Mouse (Mus musculus) hindbrain, embryonic 13.5 days (tissue): ENCODE results near the gene Lyl1. TPM values are rescaled to one million over a fixed set of nuclear protein-coding genes. Genes with fewer than 3 reads are reported as not detected.
A peak's percentile ranks its signal among the peaks of the same experiment; 100 is the strongest.

Experiments
- ATAC-seq: fragments of 200-750 bp; cut with Nextera tagmentation; 2 replicates; pipeline ENCODE4 v1.8.0; 2017; ENCODE audit warnings: moderate TSS enrichment; ENCODE audit not compliant: low FRiP score
- H3K27ac ChIP-seq: fragments of 300-500 bp; sonication (generic); 2 replicates; pipeline ENCODE4 v1.5.1; 2015; ENCODE audit warnings: inconsistent platforms, mild to moderate bottlenecking, moderate library complexity
- H3K27me3 ChIP-seq: fragments of 300-500 bp; sonication (generic); 2 replicates; pipeline ENCODE4 v1.6.1; 2015; ENCODE audit warnings: mild to moderate bottlenecking, inconsistent platforms
- H3K36me3 ChIP-seq: fragments of 300-500 bp; sonication (generic); 2 replicates; pipeline ENCODE4 v1.6.1; 2015; ENCODE audit warnings: mild to moderate bottlenecking, inconsistent platforms
- H3K4me1 ChIP-seq: fragments of 300-500 bp; sonication (generic); replicated peaks from 2 replicates; pipeline ENCODE4 v1.6.1; 2015; ENCODE audit warnings: inconsistent platforms
- H3K4me2 ChIP-seq: fragments of 300-500 bp; sonication (generic); 2 replicates; pipeline ENCODE4 v1.6.1; 2015; ENCODE audit warnings: inconsistent platforms, mild to moderate bottlenecking, moderate library complexity
- H3K4me3 ChIP-seq: fragments of 300-500 bp; sonication (generic); 2 replicates; pipeline ENCODE4 v1.5.1; 2015; ENCODE audit warnings: mild to moderate bottlenecking, inconsistent platforms
- H3K9ac ChIP-seq: fragments of 300-500 bp; sonication (generic); 2 replicates; pipeline ENCODE4 v1.6.1; 2015; ENCODE audit warnings: mild to moderate bottlenecking, inconsistent platforms
- H3K9me3 ChIP-seq: fragments of 300-500 bp; sonication (generic); 2 replicates; pipeline ENCODE4 v1.6.1; 2016; ENCODE audit warnings: inconsistent platforms
- WGBS: fragments of 180-500 bp; shearing (Covaris S2); methylation state at CpG from one replicate; pipeline ENCODE4 v1.1.7; 2015; 5-methylcytosine and 5-hydroxymethylcytosine counted together
- polyA plus RNA-seq: library from polyadenylated mRNA; unstranded; fragments of >200 nt; fragmentation: Nextera tagmentation; extraction: Ambion mirVana; gene quantifications from 2 replicates; pipeline ENCODE4 v1.2.1, GENCODE M21; 2015

Gene Lyl1
- polyA plus RNA-seq, 1 experiment from 2014 or later, result 4.2 TPM

DNA sequence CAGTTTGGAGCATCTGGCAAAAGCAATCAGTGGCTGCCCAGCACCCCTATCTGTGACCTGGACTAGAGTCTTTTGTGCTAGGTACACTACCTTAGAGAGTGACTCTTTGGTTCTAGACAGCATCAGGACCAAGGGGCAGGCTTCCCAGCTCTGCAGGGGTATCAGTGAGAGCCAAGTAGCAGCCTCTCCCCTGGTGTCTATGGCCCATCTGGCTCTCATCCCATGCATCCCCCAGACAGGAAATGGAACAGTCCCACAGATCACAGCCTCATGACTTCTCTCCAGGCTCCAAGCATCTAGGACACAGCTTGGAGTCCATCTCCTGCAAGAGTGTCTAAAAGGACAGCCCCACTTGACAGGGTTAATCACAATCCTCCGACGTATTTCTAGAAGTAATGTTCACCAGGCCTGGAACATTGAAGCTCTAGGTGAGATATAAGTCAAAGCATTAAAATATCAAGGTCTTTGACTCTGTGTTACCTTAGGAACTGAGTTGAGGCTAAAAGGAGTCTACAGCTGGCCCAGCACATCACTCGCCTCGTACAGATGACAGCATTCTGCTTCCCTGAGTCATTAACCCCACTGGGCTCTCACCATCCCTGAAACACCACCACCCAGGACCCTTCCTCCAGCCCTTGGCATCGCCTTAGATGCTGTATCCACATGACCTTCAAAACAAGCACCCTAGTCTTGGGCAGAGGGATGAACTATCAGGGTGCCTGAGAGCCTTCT lies 17.9 kb downstream of the Lyl1 start:
- H3K27me3 ChIP-seq, result peaks cover 81% of the 10 kb centered on the region
- peaks cover 20% of the 10 kb centered on the region; the same call in 1 of the 2 replicates for H3K36me3 ChIP-seq
- no peak overlapping the region for H3K9ac ChIP-seq
- H3K27ac ChIP-seq, result no peak overlapping the region
- ATAC-seq, result no peak
- H3K4me3 ChIP-seq, result no peak overlapping the region
- H3K9me3 ChIP-seq, result no peaks in the 10 kb centered on the region
- peaks cover 39% of the 10 kb centered on the region for H3K4me1 ChIP-seq
- no peak overlapping the region for H3K4me2 ChIP-seq
- 82% methylated on average over 5 of the region's 5 CpGs for WGBS

DNA sequence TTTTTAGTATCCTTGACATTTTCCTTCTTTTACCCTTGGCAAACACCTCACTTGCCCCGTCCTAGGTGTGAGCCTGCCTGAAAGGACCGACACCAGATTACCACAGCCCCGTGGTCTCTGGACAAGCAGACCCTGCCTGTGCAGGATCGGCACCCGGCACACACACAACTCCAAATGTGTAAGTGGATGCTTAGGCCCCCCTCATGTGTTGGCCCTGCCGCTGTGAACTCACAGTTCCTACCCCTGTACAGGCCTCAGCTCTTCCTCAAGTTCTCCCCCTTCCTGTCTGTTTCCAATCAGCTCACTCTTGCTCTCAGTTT lies 21.2 kb downstream of the Lyl1 start:
- no peak overlapping the region for H3K4me2 ChIP-seq
- 0 out of 2 replicates have a peak overlapping the region, but pooled peaks have one; percentile 19 for H3K9ac ChIP-seq

DNA sequence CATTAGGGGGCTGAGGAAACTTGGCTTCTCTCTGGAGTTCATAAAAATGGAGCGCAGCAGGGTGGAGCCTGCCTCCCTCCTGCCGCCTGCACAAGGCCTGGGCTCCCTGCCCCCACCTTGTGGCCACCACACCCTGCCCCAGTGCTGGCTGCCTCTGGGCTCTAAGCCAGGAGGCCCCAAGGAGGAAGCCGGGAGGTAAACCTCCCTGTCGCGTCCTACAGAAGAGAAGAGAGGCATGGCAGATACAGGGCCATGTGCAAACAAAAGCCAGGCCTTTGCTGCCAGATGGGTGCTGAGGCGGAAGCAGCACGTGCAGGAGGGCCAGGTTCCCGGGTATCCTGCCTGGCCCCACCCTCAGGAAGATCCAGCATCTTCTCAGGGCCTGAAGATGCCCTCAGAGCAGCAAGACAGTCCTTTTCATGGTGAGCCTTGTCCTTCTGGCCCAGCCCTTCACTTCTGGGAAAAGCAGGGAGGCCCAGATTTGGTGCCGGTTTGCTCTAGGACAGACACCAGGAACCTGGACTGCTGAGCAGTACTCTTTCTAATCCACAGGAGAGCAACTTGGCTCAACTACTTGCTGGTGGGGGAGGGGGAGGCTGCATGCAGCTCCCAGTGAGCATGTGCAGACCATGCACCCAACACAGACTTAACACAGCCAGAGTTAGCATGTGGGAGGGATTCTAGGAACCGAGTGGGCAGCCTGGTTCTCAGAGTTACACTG lies 21.8 kb downstream of the Lyl1 start, which contains the start of gene G430095P16Rik:
TSS of gene G430095P16Rik (plus strand) at position 158 of the 721 bp plus-strand sequence.
- H3K27me3 ChIP-seq, result peaks cover 66% of the 10 kb centered on the region
- WGBS, result 13% methylated on average over 10 of the region's 10 CpGs
- peak; percentile 83 for ATAC-seq
- H3K4me1 ChIP-seq, result peaks cover 57% of the 10 kb centered on the region
- no peak within 1 kb of the TSS for H3K4me3 ChIP-seq
- H3K4me2 ChIP-seq, result peak within 1 kb of the TSS; percentile 26
- H3K27ac ChIP-seq, result peak within 1 kb of the TSS; percentile 89
- H3K9ac ChIP-seq, result peak within 1 kb of the TSS; percentile 63
- H3K36me3 ChIP-seq, result peaks cover 32% of the 10 kb centered on the region
- H3K9me3 ChIP-seq, result no peaks in the 10 kb centered on the region

More for the DNA sequence above, 21.2 kb downstream of the Lyl1 start:
- 61% methylated on average over 6 of the region's 6 CpGs for WGBS
- H3K4me3 ChIP-seq, result no peak overlapping the region
- H3K27ac ChIP-seq, result peak overlapping the region; percentile 89
- H3K9me3 ChIP-seq, result no peaks in the 10 kb centered on the region
- peaks cover 32% of the 10 kb centered on the region for H3K36me3 ChIP-seq
- H3K27me3 ChIP-seq, result peaks cover 71% of the 10 kb centered on the region
- peak; percentile 8; the same call in 1 of the 2 replicates for ATAC-seq
- peaks cover 54% of the 10 kb centered on the region for H3K4me1 ChIP-seq

DNA sequence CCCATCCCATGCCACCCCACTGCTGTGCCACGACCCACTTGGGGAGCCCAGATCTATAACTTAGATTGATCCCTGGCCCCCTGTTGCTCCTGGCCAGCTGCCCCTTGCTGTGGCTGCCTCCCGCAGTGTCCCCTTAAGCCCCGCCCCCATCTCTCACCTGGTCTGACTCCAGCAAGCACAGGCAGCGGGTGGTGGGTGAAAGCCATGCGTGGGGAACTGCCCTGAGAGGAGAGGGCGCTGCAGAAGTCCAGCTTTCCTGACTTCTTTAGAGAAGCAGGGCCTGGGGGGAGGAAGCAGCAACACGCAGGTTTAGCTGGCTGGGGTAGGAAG lies 22.3 kb downstream of the Lyl1 start:
- H3K36me3 ChIP-seq, result peaks cover 32% of the 10 kb centered on the region
- no peak overlapping the region for H3K4me3 ChIP-seq
- 24% methylated on average over 7 of the region's 7 CpGs for WGBS
- H3K27ac ChIP-seq, result peak overlapping the region; percentile 89
- peak overlapping the region; percentile 26; the same call in 1 of the 2 replicates for H3K4me2 ChIP-seq
- ATAC-seq, result no peak
- H3K9me3 ChIP-seq, result no peaks in the 10 kb centered on the region
- H3K9ac ChIP-seq, result peak overlapping the region; percentile 63
- peaks cover 62% of the 10 kb centered on the region for H3K4me1 ChIP-seq
- H3K27me3 ChIP-seq, result peaks cover 64% of the 10 kb centered on the region

- peak overlapping the region; percentile 89 for H3K27ac ChIP-seq
- H3K36me3 ChIP-seq, result peaks cover 26% of the 10 kb centered on the region
- peaks cover 54% of the 10 kb centered on the region for H3K27me3 ChIP-seq
- no peak overlapping the region for H3K4me3 ChIP-seq
- H3K9me3 ChIP-seq, result no peaks in the 10 kb centered on the region
- ATAC-seq, result no peak
- H3K4me1 ChIP-seq, result peaks cover 73% of the 10 kb centered on the region
- WGBS, result 42% methylated on average over 9 of the region's 9 CpGs
- H3K4me2 ChIP-seq, result no peak overlapping the region
- H3K9ac ChIP-seq, result peak overlapping the region; percentile 55; the same call in 1 of the 2 replicates
Observed at GRCm38 (mm10) chr8:84724683-84725082, 23.4 kb downstream of the Lyl1 start.

- peaks cover 52% of the 10 kb centered on the region for H3K27me3 ChIP-seq
- peaks cover 77% of the 10 kb centered on the region for H3K4me1 ChIP-seq
- H3K36me3 ChIP-seq, result peaks cover 19% of the 10 kb centered on the region
- H3K4me3 ChIP-seq, result no peak overlapping the region
- 68% methylated on average over 10 of the region's 10 CpGs for WGBS
- H3K9me3 ChIP-seq, result no peaks in the 10 kb centered on the region
- peak overlapping the region; percentile 55; the same call in 1 of the 2 replicates for H3K9ac ChIP-seq
- ATAC-seq, result no peak
- peak overlapping the region; percentile 89 for H3K27ac ChIP-seq
- no peak overlapping the region for H3K4me2 ChIP-seq
Observed at GRCm38 (mm10) chr8:84725246-84725940, 24.1 kb downstream of the Lyl1 start.

DNA sequence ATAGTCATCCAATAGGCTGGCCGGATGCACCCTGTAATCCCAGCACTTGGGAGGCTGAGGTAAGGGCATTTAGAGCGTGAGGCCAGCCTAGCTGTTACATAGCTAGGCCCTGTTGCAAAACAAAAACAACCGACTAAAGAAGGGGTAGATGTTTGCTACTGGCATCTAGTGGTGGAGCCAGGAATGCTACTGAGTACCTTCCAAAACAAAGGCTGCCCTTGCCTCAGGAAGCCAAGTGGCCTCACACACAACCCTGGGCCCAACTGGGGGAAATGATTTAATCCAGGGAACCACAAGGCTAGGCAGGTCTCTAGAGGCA lies 24.6 kb downstream of the Lyl1 start:
- no peak overlapping the region for H3K9ac ChIP-seq

GRCm38 (mm10) chr8:84728474-84728873 lies 27.2 kb downstream of the Lyl1 start:
- H3K9ac ChIP-seq, result no peak overlapping the region
- 48% methylated on average over 3 of the region's 3 CpGs for WGBS
- H3K4me1 ChIP-seq, result peaks cover 95% of the 10 kb centered on the region
- H3K4me3 ChIP-seq, result no peak overlapping the region
- 0 out of 2 replicates have a peak overlapping the region, but pooled peaks have one; percentile 1 for H3K4me2 ChIP-seq
- peaks cover 12% of the 10 kb centered on the region; the same call in 1 of the 2 replicates for H3K36me3 ChIP-seq
- peak; percentile 68 for ATAC-seq
- peak overlapping the region; percentile 90 for H3K27ac ChIP-seq
- peaks cover 47% of the 10 kb centered on the region for H3K27me3 ChIP-seq
- no peaks in the 10 kb centered on the region for H3K9me3 ChIP-seq

More for the DNA sequence above, 24.6 kb downstream of the Lyl1 start:
- Histone ChIP-seq H3K27me3 (peaks cover 48% of the 10 kb centered on the region), H3K27ac (peak overlapping the region; percentile 89), H3K36me3 (peaks cover 18% of the 10 kb centered on the region), H3K4me2 (no peak overlapping the region), H3K9me3 (no peaks in the 10 kb centered on the region), H3K4me1 (peaks cover 82% of the 10 kb centered on the region), H3K4me3 (no peak overlapping the region)
- ATAC-seq, result no peak
- WGBS, result 24% methylated on average over 3 of the region's 3 CpGs

GRCm38 (mm10) chr8:84729921-84730362 lies 28.7 kb downstream of the Lyl1 start:
- H3K27me3 ChIP-seq, result peaks cover 50% of the 10 kb centered on the region
- peaks cover 12% of the 10 kb centered on the region; the same call in 1 of the 2 replicates for H3K36me3 ChIP-seq
- H3K9me3 ChIP-seq, result no peaks in the 10 kb centered on the region
- 86% methylated on average over 16 of the region's 16 CpGs for WGBS
- peaks cover 89% of the 10 kb centered on the region for H3K4me1 ChIP-seq
- no peak overlapping the region for H3K4me3 ChIP-seq
- no peak overlapping the region for H3K9ac ChIP-seq
- no peak for ATAC-seq
- peak overlapping the region; percentile 90 for H3K27ac ChIP-seq
- no peak overlapping the region for H3K4me2 ChIP-seq

- no peak overlapping the region for H3K4me2 ChIP-seq
- WGBS, result 29% methylated on average over 9 of the region's 9 CpGs
- no peak overlapping the region for H3K4me3 ChIP-seq
- peak overlapping the region; percentile 90 for H3K27ac ChIP-seq
- H3K36me3 ChIP-seq, result peaks cover 12% of the 10 kb centered on the region; the same call in 1 of the 2 replicates
- no peak; the same call in 1 of the 2 replicates for ATAC-seq
- H3K27me3 ChIP-seq, result peaks cover 52% of the 10 kb centered on the region
- H3K9me3 ChIP-seq, result no peaks in the 10 kb centered on the region
- H3K9ac ChIP-seq, result peak overlapping the region; percentile 20; the same call in 1 of the 2 replicates
- peaks cover 89% of the 10 kb centered on the region for H3K4me1 ChIP-seq
Observed at GRCm38 (mm10) chr8:84730541-84731370, 29.5 kb downstream of the Lyl1 start.

DNA sequence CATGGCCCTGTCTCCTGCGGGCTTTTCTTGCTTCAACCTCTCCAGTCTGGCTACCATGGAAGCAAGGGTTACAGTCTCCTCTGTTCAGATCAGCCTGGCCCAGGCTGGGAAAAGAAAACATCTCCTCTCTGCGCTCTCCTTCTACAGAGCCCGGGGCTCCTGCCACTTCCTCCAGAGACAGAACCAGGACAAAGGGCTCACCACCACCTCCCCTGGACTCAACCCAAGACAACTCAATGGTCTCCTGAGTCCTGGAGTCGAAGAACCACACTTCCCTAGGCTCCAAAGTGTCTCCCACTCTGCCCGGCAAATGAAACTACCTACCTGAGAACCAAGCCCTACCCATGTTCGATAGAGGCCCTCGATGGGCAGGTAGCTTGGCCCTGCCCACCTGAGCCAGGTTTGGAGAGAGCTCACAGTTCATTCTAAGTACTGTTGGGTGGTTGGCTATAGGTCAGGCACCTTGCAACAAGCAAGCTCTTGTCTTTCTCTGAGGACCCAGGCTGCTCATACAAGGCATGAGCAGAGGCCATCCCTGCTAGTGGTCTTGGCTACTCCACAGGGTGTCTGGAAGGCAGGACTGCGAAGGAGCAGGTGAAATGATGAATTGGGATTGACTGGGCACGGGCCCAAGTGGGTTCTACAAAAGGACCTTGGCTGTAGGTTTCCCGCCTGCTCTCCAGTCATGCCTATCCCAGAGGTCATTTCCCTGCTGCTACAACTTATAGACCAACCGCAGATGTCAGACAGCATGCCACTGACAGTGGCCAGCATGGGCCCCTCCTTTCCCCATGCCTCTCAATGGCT lies 30.3 kb downstream of the Lyl1 start:
- ATAC-seq, result no peak; the same call in 1 of the 2 replicates
- Histone ChIP-seq H3K27ac (peak overlapping the region; percentile 90), H3K4me1 (peaks cover 89% of the 10 kb centered on the region), H3K9ac (0 out of 2 replicates have a peak overlapping the region, but pooled peaks have one; percentile 20), H3K27me3 (peaks cover 60% of the 10 kb centered on the region), H3K9me3 (no peaks in the 10 kb centered on the region), H3K36me3 (peaks cover 7% of the 10 kb centered on the region; the same call in 1 of the 2 replicates), H3K4me2 (no peak overlapping the region), H3K4me3 (no peak overlapping the region)
- 55% methylated on average over 11 of the region's 11 CpGs for WGBS
